Mouse (Mus musculus) intestine, embryonic 15.5 days (tissue): ENCODE results near the gene Naif1. TPM values are rescaled to one million over a fixed set of nuclear protein-coding genes. Genes with fewer than 3 reads are reported as not detected.

Experiments
- ATAC-seq: fragments of 200-750 bp; cut with Nextera tagmentation; 2 replicates; pipeline ENCODE4 v1.8.0; 2017; ENCODE audit warnings: moderate TSS enrichment, moderate library complexity
- H3K27ac ChIP-seq: fragments of 300-500 bp; sonication (generic); 2 replicates; pipeline ENCODE4 v1.5.1; 2015; ENCODE audit warnings: mild to moderate bottlenecking, inconsistent platforms
- H3K27me3 ChIP-seq: fragments of 300-500 bp; sonication (generic); replicated peaks from 2 replicates; pipeline ENCODE4 v1.6.1; 2015; ENCODE audit warnings: inconsistent platforms
- H3K36me3 ChIP-seq: fragments of 300-500 bp; sonication (generic); 2 replicates; pipeline ENCODE4 v1.6.1; 2015; ENCODE audit warnings: inconsistent platforms
- H3K4me1 ChIP-seq: fragments of 300-500 bp; sonication (generic); replicated peaks from 2 replicates; pipeline ENCODE4 v1.6.1; 2015; ENCODE audit warnings: inconsistent platforms
- H3K4me2 ChIP-seq: fragments of 300-500 bp; sonication (generic); replicated peaks from 2 replicates; pipeline ENCODE4 v1.6.1; 2015; ENCODE audit warnings: mild to moderate bottlenecking, inconsistent platforms
- H3K4me3 ChIP-seq: fragments of 300-500 bp; sonication (generic); replicated peaks from 2 replicates; pipeline ENCODE4 v1.5.1; 2015; ENCODE audit warnings: inconsistent platforms
- H3K9ac ChIP-seq: fragments of 300-500 bp; sonication (generic); 2 replicates; pipeline ENCODE4 v1.6.1; 2015; ENCODE audit warnings: inconsistent platforms
- H3K9me3 ChIP-seq: fragments of 300-500 bp; sonication (generic); 2 replicates; pipeline ENCODE4 v1.6.1; 2016; ENCODE audit warnings: inconsistent platforms
- WGBS: fragments of 180-500 bp; shearing (Covaris S2); methylation state at CpG from one replicate; pipeline ENCODE4 v1.1.7; 2015; 5-methylcytosine and 5-hydroxymethylcytosine counted together
- polyA plus RNA-seq: library from polyadenylated mRNA; unstranded; fragments of >200 nt; fragmentation: Nextera tagmentation; extraction: Ambion mirVana; gene quantifications from 2 replicates; pipeline ENCODE4 v1.2.1, GENCODE M21; 2015

Gene Naif1
- polyA plus RNA-seq, 1 experiment from 2014 or later, result 4.7 TPM

DNA sequence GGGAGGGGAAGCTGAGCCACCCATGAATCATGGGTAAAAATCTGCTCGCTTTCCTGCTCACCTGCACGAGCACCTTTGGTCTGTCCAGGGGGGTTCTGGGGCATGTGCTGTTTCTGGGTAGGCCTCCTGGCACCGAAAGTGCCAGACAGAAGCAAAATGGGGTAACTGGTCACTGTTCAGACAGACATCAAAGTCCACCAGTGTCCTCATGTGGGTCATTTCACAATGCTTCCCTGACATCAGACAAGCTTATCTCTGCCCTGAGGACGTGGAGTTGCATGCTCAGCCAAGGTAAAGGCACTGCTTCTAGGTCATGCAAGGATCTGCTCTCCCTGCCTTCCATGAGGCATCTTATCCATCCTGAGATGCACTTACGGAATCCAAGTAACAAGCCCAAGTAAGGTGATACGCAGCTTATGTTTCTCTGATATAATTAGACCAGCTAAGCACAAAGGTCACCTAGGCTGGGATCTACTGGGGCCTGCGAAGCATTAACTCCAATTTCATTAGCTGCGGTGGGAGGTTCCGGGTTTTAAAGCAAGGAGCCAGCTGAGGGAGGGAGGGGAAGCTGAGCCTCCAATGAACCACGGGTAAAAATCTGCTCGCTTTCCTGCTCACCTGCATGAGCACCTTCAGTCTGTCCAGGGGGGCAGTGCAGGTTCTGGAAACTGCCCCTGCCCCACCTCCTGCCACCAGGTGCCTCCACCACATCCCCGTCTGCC lies 31.7 kb upstream of the Naif1 start:
- 76% methylated on average over 12 of the region's 12 CpGs for WGBS
- no peak overlapping the region for H3K27ac ChIP-seq
- H3K4me3 ChIP-seq, result no peak overlapping the region
- peaks cover 10% of the 10 kb centered on the region for H3K4me1 ChIP-seq
- peaks cover 46% of the 10 kb centered on the region for H3K36me3 ChIP-seq
- no peaks in the 10 kb centered on the region for H3K27me3 ChIP-seq
- no peaks in the 10 kb centered on the region for H3K9me3 ChIP-seq
- ATAC-seq, result peak; percentile 48; the same call in 1 of the 2 replicates
- H3K4me2 ChIP-seq, result no peak overlapping the region
- no peak overlapping the region for H3K9ac ChIP-seq

DNA sequence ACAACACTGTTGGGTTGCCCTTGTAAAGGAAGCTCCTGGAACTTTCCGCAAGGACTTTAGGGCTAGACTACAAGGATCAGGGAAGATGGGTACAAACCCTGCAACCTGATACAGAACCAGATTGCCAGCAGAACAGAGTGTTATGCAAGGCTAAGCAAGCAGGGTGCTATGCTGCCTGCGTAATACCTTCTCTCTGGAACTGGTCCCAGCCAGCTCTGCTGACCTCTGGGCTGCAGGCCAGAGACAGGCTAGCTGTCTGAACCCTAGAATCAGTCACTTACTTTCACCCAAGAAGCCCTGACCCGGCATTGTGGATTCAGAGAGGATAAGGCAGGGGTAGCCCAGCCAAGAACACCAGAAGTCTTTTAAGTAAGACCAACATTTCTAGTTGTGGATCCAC lies 30.9 kb upstream of the Naif1 start:
- Histone ChIP-seq H3K4me1 (peaks cover 15% of the 10 kb centered on the region), H3K9me3 (no peaks in the 10 kb centered on the region), H3K4me2 (no peak overlapping the region), H3K9ac (no peak overlapping the region), H3K27me3 (no peaks in the 10 kb centered on the region), H3K36me3 (peaks cover 41% of the 10 kb centered on the region), H3K4me3 (no peak overlapping the region), H3K27ac (no peak overlapping the region)
- WGBS, result 87% methylated on average over 3 of the region's 3 CpGs
- no peak for ATAC-seq

DNA sequence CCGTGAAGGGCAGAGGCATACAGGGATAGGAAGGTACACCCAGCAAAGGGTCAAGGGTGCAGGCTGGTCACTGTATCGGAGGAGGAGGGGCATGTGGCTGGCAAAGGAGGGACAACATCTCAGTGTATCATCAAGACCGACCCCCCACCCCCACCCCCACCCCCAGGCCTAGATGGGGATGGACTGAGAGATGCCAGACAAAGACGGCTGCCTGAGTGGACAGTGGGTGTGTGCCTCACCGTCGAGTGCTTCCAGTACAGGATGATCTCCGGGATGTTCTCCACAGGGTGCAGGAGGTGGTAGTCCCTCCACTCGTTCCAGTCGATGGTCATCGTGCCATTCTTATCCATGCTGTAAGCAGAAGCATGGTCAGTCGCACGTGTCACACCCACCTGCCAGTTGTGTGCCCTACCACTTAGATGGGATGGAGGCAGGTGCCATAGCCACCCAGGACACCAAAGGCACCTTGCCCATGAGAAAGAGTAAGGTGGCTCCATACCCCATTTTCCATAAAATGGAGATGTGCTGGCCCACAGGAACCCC lies 30.1 kb upstream of the Naif1 start:
- no peaks in the 10 kb centered on the region for H3K27me3 ChIP-seq
- H3K9me3 ChIP-seq, result no peaks in the 10 kb centered on the region
- WGBS, result 87% methylated on average over 12 of the region's 12 CpGs
- H3K4me2 ChIP-seq, result no peak overlapping the region
- no peak overlapping the region for H3K4me3 ChIP-seq
- peaks cover 23% of the 10 kb centered on the region for H3K4me1 ChIP-seq
- no peak overlapping the region for H3K27ac ChIP-seq
- ATAC-seq, result no peak
- H3K9ac ChIP-seq, result no peak overlapping the region
- H3K36me3 ChIP-seq, result peaks cover 39% of the 10 kb centered on the region

GRCm38 (mm10) chr2:32420647-32421046 lies 29.6 kb upstream of the Naif1 start:
- H3K9ac ChIP-seq, result no peak overlapping the region
- no peak overlapping the region for H3K27ac ChIP-seq
- no peak overlapping the region for H3K4me3 ChIP-seq
- H3K27me3 ChIP-seq, result no peaks in the 10 kb centered on the region
- 81% methylated on average over 6 of the region's 6 CpGs for WGBS
- H3K9me3 ChIP-seq, result no peaks in the 10 kb centered on the region
- ATAC-seq, result no peak
- H3K4me1 ChIP-seq, result peaks cover 28% of the 10 kb centered on the region
- no peak overlapping the region for H3K4me2 ChIP-seq
- H3K36me3 ChIP-seq, result peaks cover 35% of the 10 kb centered on the region

DNA sequence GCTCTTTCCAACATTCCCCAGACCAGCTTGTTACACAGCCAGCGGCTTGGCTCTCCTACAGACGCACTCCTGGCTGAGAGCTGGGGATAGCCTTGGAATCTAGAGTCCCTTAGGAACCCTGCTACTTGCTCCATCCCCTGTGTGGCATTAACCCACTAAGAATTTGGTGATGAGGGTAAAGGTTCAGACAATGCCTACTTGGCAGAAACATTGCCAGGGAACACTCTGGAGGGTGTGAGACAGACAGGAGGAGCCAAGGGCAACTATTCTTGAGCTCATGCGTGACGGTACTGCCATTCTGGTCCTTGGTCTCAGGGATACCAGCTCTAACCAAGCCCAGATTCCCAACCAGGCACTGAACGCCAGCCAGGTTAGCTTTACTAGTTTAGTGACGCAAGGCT lies 28.4 kb upstream of the Naif1 start:
- no peak overlapping the region for H3K27ac ChIP-seq
- H3K4me1 ChIP-seq, result peaks cover 30% of the 10 kb centered on the region
- 92% methylated on average over 6 of the region's 6 CpGs for WGBS
- no peak overlapping the region; the same call in 1 of the 2 replicates for H3K9ac ChIP-seq
- H3K4me3 ChIP-seq, result no peak overlapping the region
- no peaks in the 10 kb centered on the region for H3K27me3 ChIP-seq
- H3K4me2 ChIP-seq, result no peak overlapping the region
- no peak for ATAC-seq
- H3K36me3 ChIP-seq, result peaks cover 24% of the 10 kb centered on the region
- no peaks in the 10 kb centered on the region for H3K9me3 ChIP-seq

DNA sequence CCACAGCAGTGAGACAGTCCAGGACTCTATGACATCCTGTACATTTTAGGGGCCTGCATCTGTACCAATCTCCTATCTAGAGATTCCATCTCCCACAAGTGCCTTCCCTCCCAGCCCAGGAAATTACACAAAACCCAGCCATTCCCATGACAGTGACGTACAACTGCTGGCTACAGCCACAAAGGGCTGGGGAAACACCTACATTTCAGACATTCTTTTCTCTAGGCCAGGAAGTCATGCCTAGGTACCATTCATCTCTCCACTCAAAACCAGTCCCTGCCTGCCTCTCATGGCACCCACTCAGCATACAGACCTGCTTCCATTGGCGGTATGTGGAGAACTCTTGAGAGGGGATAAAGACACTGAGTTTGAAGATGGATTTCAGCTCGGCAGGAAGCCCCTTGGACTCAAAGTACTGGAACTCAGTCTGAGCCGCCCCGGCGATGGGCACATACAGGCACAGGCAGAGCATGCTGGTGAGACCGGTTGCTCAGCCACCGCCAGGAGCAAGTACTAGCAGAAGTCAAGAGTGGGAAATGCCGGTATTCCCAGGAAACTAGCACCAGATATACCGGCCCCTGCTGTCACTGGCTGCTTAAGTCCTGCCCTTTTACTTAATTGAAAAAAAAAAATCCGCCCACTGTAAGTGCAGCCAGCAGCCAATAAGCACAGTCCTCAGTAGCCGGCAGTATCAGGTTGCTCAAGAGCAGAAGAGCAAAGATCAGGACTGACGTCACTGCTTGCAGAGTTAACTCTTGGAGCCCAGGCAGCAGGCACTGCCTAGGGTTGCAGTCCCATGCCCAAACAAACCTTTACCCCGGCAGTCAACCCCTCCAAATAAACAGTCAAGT lies 26.6 kb upstream of the Naif1 start:
- peaks cover 10% of the 10 kb centered on the region for H3K36me3 ChIP-seq
- H3K4me1 ChIP-seq, result peaks cover 43% of the 10 kb centered on the region
- H3K27ac ChIP-seq, result peak overlapping the region; percentile 82
- H3K27me3 ChIP-seq, result no peaks in the 10 kb centered on the region
- peak overlapping the region; percentile 78 for H3K4me2 ChIP-seq
- ATAC-seq, result peak; percentile 89
- H3K9me3 ChIP-seq, result no peaks in the 10 kb centered on the region
- peak overlapping the region; percentile 48 for H3K9ac ChIP-seq
- peak overlapping the region; percentile 31 for H3K4me3 ChIP-seq
- 2% methylated on average over 14 of the region's 14 CpGs for WGBS

DNA sequence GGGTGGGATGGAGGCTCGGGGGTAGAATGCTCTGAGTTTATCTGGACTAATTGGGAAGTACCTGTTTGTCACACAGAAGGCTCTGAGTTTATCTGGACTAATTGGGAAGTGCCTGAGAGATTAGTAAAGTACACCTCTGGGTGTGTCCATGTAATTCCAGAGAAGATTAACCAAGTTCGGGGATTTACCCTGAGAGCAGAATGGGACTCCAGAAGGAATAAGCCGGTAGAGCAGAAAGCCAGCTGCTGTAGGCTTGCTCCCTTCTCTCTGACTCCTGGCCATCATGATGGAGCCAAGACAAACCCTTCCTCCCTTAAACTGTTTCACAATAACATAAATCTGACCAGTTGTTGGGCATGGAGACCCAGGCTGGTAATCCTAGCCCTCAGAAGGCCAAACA lies 25.5 kb upstream of the Naif1 start:
- 0 out of 2 replicates have a peak overlapping the region, but pooled peaks have one; percentile 78 for H3K4me2 ChIP-seq
- no peak overlapping the region; the same call in 1 of the 2 replicates for H3K9ac ChIP-seq
- WGBS, result 38% methylated on average over 3 of the region's 3 CpGs
- ATAC-seq, result no peak
- no peaks in the 10 kb centered on the region for H3K9me3 ChIP-seq
- peak overlapping the region; percentile 82 for H3K27ac ChIP-seq
- peaks cover 7% of the 10 kb centered on the region; the same call in 1 of the 2 replicates for H3K36me3 ChIP-seq
- H3K27me3 ChIP-seq, result no peaks in the 10 kb centered on the region
- peaks cover 52% of the 10 kb centered on the region for H3K4me1 ChIP-seq
- H3K4me3 ChIP-seq, result no peak overlapping the region

GRCm38 (mm10) chr2:32425568-32425967 lies 24.7 kb upstream of the Naif1 start:
- WGBS, result 50% methylated on average over 5 of the region's 5 CpGs
- no peak for ATAC-seq

GRCm38 (mm10) chr2:32426141-32426540 lies 24.1 kb upstream of the Naif1 start:
- Histone ChIP-seq H3K9me3 (no peaks in the 10 kb centered on the region), H3K4me3 (no peak overlapping the region), H3K9ac (no peak overlapping the region), H3K4me2 (no peak overlapping the region), H3K27me3 (no peaks in the 10 kb centered on the region), H3K4me1 (peaks cover 59% of the 10 kb centered on the region), H3K27ac (no peak overlapping the region), H3K36me3 (no peaks in the 10 kb centered on the region)
- no peak for ATAC-seq
- WGBS, result 97% methylated on average over 1 of the region's 1 CpGs

More at GRCm38 (mm10) chr2:32425568-32425967, 24.7 kb upstream of the Naif1 start:
- Histone ChIP-seq H3K9me3 (no peaks in the 10 kb centered on the region), H3K36me3 (0 out of 2 replicates have a peak, but pooled peaks cover under 1% of the 10 kb centered on the region), H3K4me1 (peaks cover 55% of the 10 kb centered on the region), H3K4me2 (no peak overlapping the region), H3K9ac (no peak overlapping the region), H3K27ac (peak overlapping the region; percentile 82), H3K27me3 (no peaks in the 10 kb centered on the region), H3K4me3 (no peak overlapping the region)

GRCm38 (mm10) chr2:32427720-32428119 lies 22.5 kb upstream of the Naif1 start:
- H3K4me2 ChIP-seq, result peak overlapping the region; percentile 37; the same call in 1 of the 2 replicates

GRCm38 (mm10) chr2:32428262-32428722 lies 22.0 kb upstream of the Naif1 start:
- Histone ChIP-seq H3K36me3 (no peaks in the 10 kb centered on the region), H3K27ac (peak overlapping the region; percentile 58), H3K27me3 (no peaks in the 10 kb centered on the region), H3K4me3 (0 out of 2 replicates have a peak overlapping the region, but pooled peaks have one; percentile 5), H3K9ac (0 out of 2 replicates have a peak overlapping the region, but pooled peaks have one; percentile 31), H3K4me1 (peaks cover 55% of the 10 kb centered on the region), H3K9me3 (no peaks in the 10 kb centered on the region), H3K4me2 (peak overlapping the region; percentile 37)
- ATAC-seq, result peak; percentile 84
- WGBS, result 36% methylated on average over 8 of the region's 8 CpGs

More at GRCm38 (mm10) chr2:32427720-32428119, 22.5 kb upstream of the Naif1 start:
- H3K9me3 ChIP-seq, result no peaks in the 10 kb centered on the region
- H3K4me1 ChIP-seq, result peaks cover 61% of the 10 kb centered on the region
- 69% methylated on average over 5 of the region's 5 CpGs for WGBS
- no peak for ATAC-seq
- H3K4me3 ChIP-seq, result no peak overlapping the region
- H3K36me3 ChIP-seq, result no peaks in the 10 kb centered on the region
- peak overlapping the region; percentile 58; the same call in 1 of the 2 replicates for H3K27ac ChIP-seq
- no peak overlapping the region for H3K9ac ChIP-seq
- no peaks in the 10 kb centered on the region for H3K27me3 ChIP-seq
